Mouse (Mus musculus) ES-E14 (cell line): ENCODE results near the gene Pdia4. TPM values are rescaled to one million over a fixed set of nuclear protein-coding genes. Genes with fewer than 3 reads are reported as not detected.

Experiments used
- DNase-seq: peaks from one replicate; pipeline ENCODE4 v3.0.0-alpha.2; 2013; ENCODE audit warnings: low read depth, low spot score
- H3K27ac ChIP-seq: 2 replicates; pipeline ENCODE4 v1.5.1; 2012; ENCODE audit warnings: low read depth, mild to moderate bottlenecking, low read length, moderate library complexity, mixed read lengths; ENCODE audit not compliant: poor library complexity, insufficient read depth, severe bottlenecking
- H3K36me3 ChIP-seq: 2 replicates; pipeline ENCODE4 v1.6.1; 2012; ENCODE audit warnings: mild to moderate bottlenecking, low read length, moderate library complexity, mixed read lengths; ENCODE audit not compliant: control insufficient read depth, poor library complexity, insufficient read depth, severe bottlenecking
- H3K4me1 ChIP-seq, 2 experiments: fragments of 150-350 bp in 1 of 2; sonication (generic) in 1 of 2; 2 replicates each; pipeline ENCODE4 v1.6.1; 2012; ENCODE audit warnings: low read length in 2 of 2, mild to moderate bottlenecking in 1 of 2, mixed read lengths in 1 of 2; ENCODE audit not compliant: control insufficient read depth in 2 of 2, insufficient read depth in 2 of 2, poor library complexity in 1 of 2
- H3K4me3 ChIP-seq, 2 experiments: fragments of 150-350 bp in 1 of 2; sonication (generic) in 1 of 2; 2 replicates each; pipeline ENCODE4 v1.5.1; 2012; ENCODE audit warnings: low read length in 2 of 2, low read depth in 1 of 2, mild to moderate bottlenecking in 1 of 2, mixed read lengths in 1 of 2; ENCODE audit not compliant: insufficient read depth in 1 of 2, poor library complexity in 1 of 2, severe bottlenecking in 1 of 2
- H3K9ac ChIP-seq: 2 replicates; pipeline ENCODE4 v1.6.1; 2012; ENCODE audit warnings: low read depth, mild to moderate bottlenecking, low read length, mixed read lengths; ENCODE audit not compliant: poor library complexity, insufficient read depth, severe bottlenecking
- H3K9me3 ChIP-seq: fragments of 150-350 bp; sonication (generic); 2 replicates; pipeline ENCODE4 v1.6.1; 2012; ENCODE audit warnings: low read depth, mild to moderate bottlenecking, low read length; ENCODE audit not compliant: control insufficient read depth, insufficient read depth
- CHD2 ChIP-seq: IDR thresholded peaks from 2 replicates; pipeline ENCODE4 v1.6.1; 2014; ENCODE audit warnings: mild to moderate bottlenecking, low read depth, low read length, inconsistent platforms
- HCFC1 ChIP-seq: IDR thresholded peaks from 2 replicates; pipeline ENCODE4 v1.6.1; 2012; ENCODE audit warnings: low read length, inconsistent platforms, borderline replicate concordance; ENCODE audit not compliant: insufficient read depth
- MAFK ChIP-seq: IDR thresholded peaks from 2 replicates; pipeline ENCODE4 v1.6.1; 2014; ENCODE audit warnings: mild to moderate bottlenecking, low read depth, low read length, inconsistent platforms; ENCODE audit not compliant: insufficient read depth
- ZC3H11A ChIP-seq: IDR thresholded peaks from 2 replicates; pipeline ENCODE4 v1.6.1; 2012; ENCODE audit warnings: low read depth, mild to moderate bottlenecking, inconsistent platforms, low read length, borderline replicate concordance
- ZNF384 ChIP-seq: IDR thresholded peaks from 2 replicates; pipeline ENCODE4 v1.6.1; 2012; ENCODE audit warnings: low read depth, low read length, inconsistent platforms
- in situ Hi-C, 2 experiments: fragments of 600-800 bp; cut with MboI; formaldehyde crosslinking; loops; one replicate each; pipeline ENCODE4 v1.15.1; 2025; ENCODE audit warnings: low sequenced_read_pairs in 2 of 2, inconsistent platforms in 1 of 2; ENCODE audit not compliant: unreplicated experiment in 2 of 2
- total RNA-seq: library from RNA; depleted of rRNA; stranded (reverse); fragments of 300-350 nt; gene quantifications from 2 replicates; pipeline ENCODE4 v1.2.3, GENCODE M21; 2012

Gene Pdia4
- total RNA-seq, 1 experiment: 429 TPM

DNA sequence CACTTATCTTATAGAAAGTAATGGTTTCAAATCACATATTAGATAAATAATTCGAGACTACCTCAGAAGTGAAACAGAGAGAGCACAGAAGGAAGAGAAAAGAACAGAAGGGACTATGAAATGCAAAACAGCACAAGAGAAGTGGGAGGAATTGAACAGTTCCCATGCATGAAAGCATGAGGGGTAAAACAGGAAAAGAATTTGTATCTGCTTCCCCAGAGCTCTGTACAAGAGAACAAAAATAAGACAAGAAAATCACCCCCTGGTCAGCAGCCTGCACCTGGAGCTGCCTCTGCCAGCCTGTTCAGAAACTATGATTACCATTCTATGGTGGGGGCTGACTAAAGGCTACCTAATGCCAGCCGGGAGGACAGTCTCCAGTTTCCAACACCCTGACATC is 5.8 kb downstream of the Pdia4 start:
- H3K4me3 ChIP-seq: no peak overlapping the region
- H3K4me1 ChIP-seq: peaks cover 0 to 9% of the 10 kb centered on the region in 2 experiments; a peak in 2 of 4 replicates
- TF ChIP-seq CHD2 (no peak), MAFK (no peak), ZC3H11A (no peak), HCFC1 (no peak), ZNF384 (no peak)
- peaks cover 38% of the 10 kb centered on the region for H3K36me3 ChIP-seq
- no peak overlapping the region for H3K9ac ChIP-seq
- DNase-seq: no peak
- no peak overlapping the region for H3K27ac ChIP-seq
- in situ Hi-C loops: no loop called here
- H3K9me3 ChIP-seq: no peaks in the 10 kb centered on the region

- no peak for DNase-seq
- Histone ChIP-seq H3K9ac (no peak overlapping the region), H3K36me3 (peaks cover 45% of the 10 kb centered on the region), H3K4me3 (no peak overlapping the region), H3K4me1 (peaks cover 0 to 2% of the 10 kb centered on the region in 2 experiments; a peak in 1 of 4 replicates), H3K9me3 (no peaks in the 10 kb centered on the region), H3K27ac (no peak overlapping the region)
- TF ChIP-seq MAFK (peak; percentile 68; the same call in 1 of the 2 replicates), ZNF384 (no peak)
- in situ Hi-C loops: no loop called here
These were observed 7.7 kb downstream of the Pdia4 start for GRCm38 (mm10) chr6:47805520-47805919.

DNA sequence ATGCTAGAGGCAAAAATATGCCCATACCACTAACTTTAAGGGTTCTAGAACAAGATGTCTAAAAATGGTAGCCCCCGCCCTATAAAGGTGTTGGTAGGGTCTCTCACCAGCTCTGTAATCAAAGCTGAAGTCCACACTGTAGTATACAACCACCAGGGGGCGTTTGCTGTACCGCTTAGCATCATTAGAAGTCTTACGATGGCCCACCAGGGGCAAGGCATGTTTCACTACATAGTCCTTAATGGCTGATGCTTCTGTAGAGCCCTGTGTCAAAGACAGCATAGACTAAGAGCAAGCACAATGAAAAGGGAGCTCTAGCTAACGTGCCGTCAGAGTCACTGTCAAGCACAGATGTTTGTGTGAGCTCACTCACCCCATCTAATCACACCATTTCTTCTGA is 14.2 kb downstream of the Pdia4 start:
- no peaks in the 10 kb centered on the region for H3K9me3 ChIP-seq
- H3K4me1 ChIP-seq: no peaks in the 10 kb centered on the region
- DNase-seq: peak; percentile 78
- in situ Hi-C loops: no loop called here
- TF ChIP-seq CHD2 (no peak), ZC3H11A (no peak), HCFC1 (no peak), ZNF384 (no peak), MAFK (no peak)
- H3K36me3 ChIP-seq: peaks cover 64% of the 10 kb centered on the region
- H3K4me3 ChIP-seq: no peak overlapping the region
- H3K9ac ChIP-seq: no peak overlapping the region
- H3K27ac ChIP-seq: no peak overlapping the region

- no peak overlapping the region for H3K9ac ChIP-seq
- in situ Hi-C loops: no loop called here
- H3K36me3 ChIP-seq: peaks cover 32% of the 10 kb centered on the region
- no peak for DNase-seq
- no peak overlapping the region for H3K4me3 ChIP-seq
- H3K27ac ChIP-seq: no peak overlapping the region
- H3K4me1 ChIP-seq: peaks cover 4 to 5% of the 10 kb centered on the region in 2 experiments; a peak in 3 of 4 replicates
- TF ChIP-seq CHD2: no peak
- TF ChIP-seq ZC3H11A: no peak
- no peak for TF ChIP-seq MAFK
- TF ChIP-seq ZNF384: no peak
- TF ChIP-seq HCFC1: no peak
- no peaks in the 10 kb centered on the region for H3K9me3 ChIP-seq
These were observed 19.0 kb downstream of the Pdia4 start for GRCm38 (mm10) chr6:47794106-47794830.

GRCm38 (mm10) chr6:47793284-47793683 is 19.9 kb downstream of the Pdia4 start:
- in situ Hi-C loops: no loop called here
- peaks cover 26% of the 10 kb centered on the region for H3K36me3 ChIP-seq
- no peak for DNase-seq

More at GRCm38 (mm10) chr6:47793284-47793683, 19.9 kb downstream of the Pdia4 start:
- Histone ChIP-seq H3K4me3 (no peak overlapping the region), H3K4me1 (peaks cover 4 to 5% of the 10 kb centered on the region in 2 experiments; a peak in 3 of 4 replicates), H3K9ac (no peak overlapping the region), H3K27ac (no peak overlapping the region), H3K9me3 (no peaks in the 10 kb centered on the region)
- TF ChIP-seq ZNF384 (no peak), MAFK (no peak), HCFC1 (no peak), ZC3H11A (no peak), CHD2 (no peak)
